Mouse (Mus musculus) granulocyte monocyte progenitor cell, adult 5-6 weeks (primary cell): ENCODE measurements around the gene Rragc. TPM values are rescaled to one million over a fixed set of nuclear protein-coding genes. Genes with fewer than 3 reads are reported as not detected.
A peak's percentile ranks its signal among the peaks of the same experiment; 100 is the strongest.

ENCODE experiments used
- ATAC-seq: replicated peaks from 2 replicates; pipeline ENCODE4 v1.8.0; 2016; ENCODE audit warnings: mild to moderate bottlenecking, moderate TSS enrichment, inconsistent platforms; ENCODE audit not compliant: poor library complexity, severe bottlenecking
- total RNA-seq, 2 experiments: library from RNA; stranded (forward) in 1 of 2; stranded (reverse) in 1 of 2; fragments of 200-712, 200-1000 nt in 1 of 2; fragments of >200 nt in 1 of 2; fragmentation: Nextera tagmentation in 1 of 2; gene quantifications; 2 replicates each; pipeline ENCODE4 v1.2.3; 2014 to 2017

Rragc gene
- total RNA-seq (2014; fragmentation: Nextera tagmentation) (27.2 and 40.0 TPM in 2 replicates), total RNA-seq (2017) (35.5 and 48.8 TPM in 2 replicates)

- ATAC-seq = peak; percentile 92
Observed at GRCm38 (mm10) chr4:123916748-123917547, at the start of gene Rragc. Gene Rragc, plus strand, starts transcription at chr4:123917446.

DNA sequence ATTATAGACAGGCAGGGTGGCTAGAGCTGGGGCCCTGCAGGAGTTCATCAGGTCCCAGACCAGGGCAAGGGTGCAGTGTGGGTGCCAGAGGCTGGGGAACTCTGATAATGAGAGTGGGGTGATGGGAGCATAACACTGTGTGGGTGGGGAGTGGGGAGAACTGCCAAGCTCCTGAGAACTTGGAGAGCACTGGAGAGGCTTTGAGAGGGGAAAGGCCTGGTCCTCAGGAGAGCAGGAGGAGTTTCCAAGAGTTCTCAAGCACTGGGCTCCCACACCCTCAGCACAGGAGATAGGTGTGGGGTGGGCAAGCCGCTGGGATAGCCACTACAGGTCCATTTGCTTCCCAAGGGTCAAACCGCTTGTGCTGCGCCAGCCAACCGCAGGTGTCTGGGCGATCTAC lies 23.5 kb upstream of the Rragc start:
- ATAC-seq = no peak

DNA sequence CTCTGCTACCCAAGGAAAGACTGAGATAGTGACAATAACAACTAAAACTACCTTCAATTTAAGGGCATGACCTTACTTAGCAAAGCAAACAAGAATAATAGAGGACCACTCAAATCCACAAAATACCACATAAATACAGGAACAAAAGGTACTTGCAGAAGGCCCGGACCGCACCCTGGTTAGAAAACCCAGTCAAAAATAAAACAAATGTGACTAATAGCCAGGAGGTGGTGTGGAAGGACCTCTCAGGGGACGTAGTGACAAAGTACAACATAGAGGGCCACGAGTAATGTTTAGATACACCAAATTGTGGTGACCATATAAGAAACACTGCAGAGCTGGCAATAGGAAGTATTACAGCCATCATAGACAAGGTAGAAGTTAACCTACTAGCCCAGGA lies 23.0 kb upstream of the Rragc start:
- no peak for ATAC-seq

GRCm38 (mm10) chr4:123898696-123899095 lies 18.6 kb upstream of the Rragc start:
- ATAC-seq = peak; percentile 61; the same call in 1 of the 2 replicates

DNA sequence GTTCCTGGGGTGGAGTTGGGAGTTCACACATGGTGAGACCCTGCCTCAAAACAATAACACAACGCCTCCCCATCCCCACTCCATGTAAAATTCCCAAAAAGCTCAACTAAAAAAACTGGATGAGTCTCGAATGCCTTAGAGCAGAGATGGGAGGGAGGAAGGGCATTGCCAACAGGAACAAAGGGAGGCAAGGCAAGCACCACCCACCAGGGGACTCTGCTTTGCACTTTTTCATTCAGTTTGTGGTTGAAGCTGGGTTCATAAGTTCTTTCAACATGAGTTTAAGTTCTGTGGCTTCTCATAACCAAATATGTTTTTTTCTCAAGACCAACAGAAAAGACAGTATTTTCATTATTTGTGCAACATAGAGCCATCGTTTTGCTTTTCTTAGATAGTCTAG lies 13.8 kb upstream of the Rragc start:
- ATAC-seq = no peak

- peak; percentile 98 for ATAC-seq
Observed at GRCm38 (mm10) chr4:123904333-123905125, 12.7 kb upstream of the Rragc start, which contains the start of gene Mycbp. Gene Mycbp, plus strand, starts transcription at chr4:123904832.

DNA sequence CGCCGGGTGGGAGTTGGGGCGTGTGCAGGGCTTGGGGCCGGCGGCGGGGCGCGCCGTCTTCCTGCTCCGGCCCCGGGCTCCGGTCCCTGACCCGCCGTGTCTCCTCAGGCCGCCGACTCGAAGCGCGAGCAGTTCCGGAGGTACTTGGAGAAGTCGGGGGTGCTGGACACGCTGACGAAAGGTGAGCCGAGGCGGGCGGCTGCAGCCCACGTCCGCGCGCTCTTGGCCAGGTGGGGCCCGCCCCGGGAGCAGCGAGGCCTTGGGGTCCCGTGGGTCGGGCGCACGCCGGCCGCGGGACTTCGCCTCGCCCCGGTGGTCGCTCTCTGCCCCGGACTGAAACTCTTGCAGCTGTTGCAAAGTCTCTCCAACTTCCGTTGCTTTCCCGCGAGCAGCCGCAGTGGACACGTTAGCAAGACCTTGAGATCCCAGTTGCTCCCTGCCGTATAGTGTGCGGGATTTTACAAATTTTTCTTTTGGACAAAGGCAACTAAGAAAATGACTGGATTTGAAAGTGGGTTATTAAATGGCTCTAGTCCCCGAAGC lies 12.0 kb upstream of the Rragc start:
- peak; percentile 15 for ATAC-seq

GRCm38 (mm10) chr4:123911503-123911902 lies 5.7 kb upstream of the Rragc start:
- ATAC-seq = no peak

GRCm38 (mm10) chr4:123912431-123912830 lies 4.8 kb upstream of the Rragc start:
- ATAC-seq = no peak

DNA sequence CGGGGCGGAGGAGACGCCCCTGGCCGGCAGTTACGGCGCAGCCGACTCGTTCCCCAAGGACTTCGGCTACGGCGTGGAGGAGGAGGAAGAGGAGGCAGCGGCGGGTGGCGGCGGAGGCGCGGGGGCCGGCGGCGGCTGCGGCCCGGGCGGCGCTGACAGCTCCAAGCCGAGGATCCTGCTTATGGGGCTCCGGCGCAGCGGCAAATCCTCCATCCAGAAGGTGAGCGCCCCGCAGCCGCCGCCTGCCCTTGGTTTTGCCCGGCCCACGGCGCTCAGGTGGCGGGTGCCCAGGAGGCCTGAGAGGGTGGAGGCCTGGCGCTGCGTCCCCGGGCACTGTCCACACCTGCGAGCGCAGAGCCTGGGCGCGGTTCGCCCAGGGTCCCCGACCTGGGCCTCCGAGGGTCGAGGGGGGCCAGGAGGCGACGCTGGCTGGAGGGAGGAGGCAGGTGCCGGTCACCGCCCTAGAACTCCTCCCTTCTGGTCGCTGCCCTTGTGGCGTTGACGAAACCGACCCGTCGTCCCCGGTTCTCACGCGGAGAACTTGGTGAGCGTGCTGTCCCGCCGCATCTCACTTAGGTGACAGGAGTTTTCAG lies 398 bp downstream of the Rragc start, which contains the start of gene 4930535I16Rik:
Gene 4930535I16Rik, minus strand, starts transcription at position 475 of the 593 bp plus-strand sequence.
- ATAC-seq = peak; percentile 33

GRCm38 (mm10) chr4:123918851-123919250 lies 1.6 kb downstream of the Rragc start:
- ATAC-seq = no peak

GRCm38 (mm10) chr4:123921055-123921565 lies 3.9 kb downstream of the Rragc start:
- 0 out of 2 replicates have a peak, but pooled peaks have one; percentile 5 for ATAC-seq

GRCm38 (mm10) chr4:123927961-123928360 lies 10.7 kb downstream of the Rragc start:
- peak; percentile 99 for ATAC-seq

- ATAC-seq = no peak
Observed at GRCm38 (mm10) chr4:123929994-123930393, 12.7 kb downstream of the Rragc start.

DNA sequence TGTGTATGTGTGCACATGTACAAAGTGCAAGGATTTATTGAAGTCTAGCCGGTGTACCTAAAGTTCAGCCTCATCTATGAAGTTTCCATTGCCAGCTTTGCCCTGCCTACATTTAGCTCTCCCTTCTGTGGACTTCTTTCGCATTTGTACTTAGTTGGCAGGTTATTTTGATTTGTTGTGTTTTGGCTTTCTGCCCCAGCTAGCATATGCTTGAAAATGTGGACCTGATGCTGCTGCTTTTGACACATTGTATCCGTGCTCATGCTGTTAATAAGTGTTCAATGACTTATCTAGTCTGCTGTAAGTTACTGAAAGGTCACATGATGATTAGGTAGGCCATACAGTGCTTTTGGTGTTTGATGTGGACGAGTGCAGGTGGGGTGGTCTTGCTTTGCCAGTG lies 17.1 kb downstream of the Rragc start:
- ATAC-seq = no peak

DNA sequence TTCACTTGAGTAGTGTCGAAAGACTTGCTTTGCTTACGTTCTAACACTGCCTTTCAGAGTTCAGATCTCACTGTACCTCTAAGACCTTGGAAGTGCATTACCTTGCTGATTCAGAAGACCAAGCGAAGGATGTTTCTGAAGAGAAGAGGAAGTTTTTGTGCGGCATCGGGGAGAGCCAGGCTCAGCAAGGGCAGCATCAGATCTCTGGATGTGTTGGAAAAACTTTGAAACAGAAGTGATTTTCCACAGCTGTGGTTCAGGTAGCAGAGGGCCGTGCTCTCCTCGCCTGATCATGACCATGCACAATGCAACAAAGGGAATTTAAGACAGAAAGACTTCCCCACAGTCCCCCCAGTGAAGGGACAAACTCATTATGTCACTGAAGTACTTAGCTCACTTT lies 18.8 kb downstream of the Rragc start:
- no peak for ATAC-seq

DNA sequence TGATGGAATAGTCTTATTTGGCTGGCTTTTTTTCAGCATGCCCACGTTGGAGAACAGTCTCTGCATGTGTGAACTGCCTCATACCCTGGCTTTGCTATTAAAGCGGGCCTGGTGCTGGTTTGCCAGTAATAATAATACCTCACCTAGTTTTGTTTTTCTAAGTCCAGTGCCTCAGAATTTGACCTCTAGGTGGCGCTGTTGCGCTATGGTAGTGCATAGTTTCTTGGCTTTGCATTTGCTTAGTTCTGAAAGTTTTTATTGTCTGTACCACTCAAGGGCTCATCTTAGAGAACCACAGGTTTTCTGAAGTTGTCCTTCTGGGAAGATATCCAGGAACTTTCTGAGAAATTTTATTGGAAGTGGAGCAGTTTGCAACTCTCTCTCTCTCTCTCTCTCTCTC lies 22.6 kb downstream of the Rragc start:
- peak; percentile 58 for ATAC-seq

DNA sequence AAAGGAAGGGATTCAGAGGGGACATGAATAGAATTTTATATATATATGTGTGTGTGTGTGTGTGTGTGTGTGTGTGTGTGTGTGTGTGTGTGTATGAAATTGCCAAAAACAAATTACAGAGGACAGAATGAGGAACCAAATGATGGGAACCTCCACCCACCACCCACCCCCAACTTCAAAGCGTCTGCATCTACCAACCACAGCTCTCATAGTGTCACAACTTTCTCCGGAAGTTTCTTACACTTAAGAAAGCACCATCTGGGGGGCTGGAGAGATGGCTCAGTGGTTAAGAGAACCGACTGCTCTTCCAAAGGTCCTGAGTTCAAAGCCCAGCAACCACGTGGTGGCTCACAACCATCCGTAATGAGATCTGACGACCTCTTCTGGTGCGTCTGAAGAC lies 23.6 kb downstream of the Rragc start:
- peak; percentile 95 for ATAC-seq

- no peak for ATAC-seq
Observed at GRCm38 (mm10) chr4:123946701-123947100, 29.5 kb downstream of the Rragc start.

GRCm38 (mm10) chr4:123947149-123947548 lies 29.9 kb downstream of the Rragc start:
- ATAC-seq = no peak
